Mouse (Mus musculus) MEL (cell line): ENCODE data around the gene Atf3. TPM values are rescaled to one million over a fixed set of nuclear protein-coding genes. Genes with fewer than 3 reads are reported as not detected.

ENCODE experiments used
- DNase-seq: peaks from one replicate; pipeline ENCODE4 v3.0.0; 2011; ENCODE audit warnings: low read depth, low spot score
- H3K27ac ChIP-seq: 2 replicates; pipeline ENCODE4 v1.5.1; 2012; ENCODE audit warnings: low read depth, mild to moderate bottlenecking, control low read depth, low read length, moderate library complexity; ENCODE audit not compliant: control insufficient read depth
- H3K27me3 ChIP-seq, 2 experiments: fragments of 150-350 bp in 1 of 2; sonication (generic) in 1 of 2; 2 replicates each; pipeline ENCODE4 v1.6.1; 2012; ENCODE audit warnings: low read length in 2 of 2, mild to moderate bottlenecking in 2 of 2, improper control_type of control experiment in 1 of 2, moderate library complexity in 1 of 2; ENCODE audit not compliant: insufficient read depth in 2 of 2, control insufficient read depth in 1 of 2
- H3K36me3 ChIP-seq, 2 experiments: 2 replicates each; pipeline ENCODE4 v1.6.1; 2012 to 2014; ENCODE audit warnings: low read length in 2 of 2, improper control_type of control experiment in 1 of 2, inconsistent platforms in 1 of 2, mild to moderate bottlenecking in 1 of 2; ENCODE audit not compliant: insufficient read depth in 2 of 2, control insufficient read depth in 1 of 2
- H3K4me1 ChIP-seq, 2 experiments: fragments of 150-350 bp in 1 of 2; sonication (generic) in 1 of 2; 2 replicates each; pipeline ENCODE4 v1.6.1; 2012; ENCODE audit warnings: low read length in 2 of 2, improper control_type of control experiment in 1 of 2, mild to moderate bottlenecking in 1 of 2; ENCODE audit not compliant: insufficient read depth in 2 of 2, control insufficient read depth in 1 of 2
- H3K4me3 ChIP-seq, 2 experiments: fragments of 150-350 bp in 1 of 2; sonication (generic) in 1 of 2; 2 replicates each; pipeline ENCODE4 v1.5.1; 2012; ENCODE audit warnings: low read depth in 2 of 2, low read length in 2 of 2, mild to moderate bottlenecking in 2 of 2, moderate library complexity in 2 of 2, control low read depth in 1 of 2, improper control_type of control experiment in 1 of 2; ENCODE audit not compliant: control insufficient read depth in 1 of 2, insufficient read depth in 1 of 2
- H3K79me2 ChIP-seq: 2 replicates; pipeline ENCODE4 v1.6.1; 2012; ENCODE audit warnings: mild to moderate bottlenecking, low read length, moderate library complexity; ENCODE audit not compliant: control insufficient read depth, poor library complexity, insufficient read depth
- H3K9ac ChIP-seq: 2 replicates; pipeline ENCODE4 v1.6.1; 2012; ENCODE audit warnings: low read depth, mild to moderate bottlenecking, control low read depth, low read length, moderate library complexity; ENCODE audit not compliant: control insufficient read depth, poor library complexity, severe bottlenecking
- H3K9me3 ChIP-seq: fragments of 150-350 bp; sonication (generic); replicated peaks from 2 replicates; pipeline ENCODE4 v1.6.1; 2012; ENCODE audit warnings: mild to moderate bottlenecking, low read length, improper control_type of control experiment, moderate library complexity; ENCODE audit not compliant: insufficient read depth
- BHLHE40 ChIP-seq: IDR thresholded peaks from 2 replicates; pipeline ENCODE4 v1.6.1; 2012; ENCODE audit warnings: low read depth, mild to moderate bottlenecking, inconsistent platforms, low read length, improper control_type of control experiment, borderline replicate concordance
- CHD1 ChIP-seq: IDR thresholded peaks from 2 replicates; pipeline ENCODE4 v1.6.1; 2012; ENCODE audit warnings: low read depth, mild to moderate bottlenecking, inconsistent platforms, low read length, improper control_type of control experiment
- CTCF ChIP-seq, 3 experiments: IDR thresholded peaks in 2 of 3; conservative IDR thresholded peaks in 1 of 3; 2 replicates each; pipeline ENCODE4 v1.5.1; 2011 to 2012; ENCODE audit warnings: low read length in 3 of 3, low read depth in 2 of 3, mild to moderate bottlenecking in 2 of 3, improper control_type of control experiment in 1 of 3, inconsistent platforms in 1 of 3, mixed read lengths in 1 of 3, moderate library complexity in 1 of 3; ENCODE audit not compliant: control insufficient read depth in 1 of 3, insufficient read depth in 1 of 3, poor library complexity in 1 of 3, severe bottlenecking in 1 of 3
- E2F4 ChIP-seq: IDR thresholded peaks from 2 replicates; pipeline ENCODE4 v1.6.1; 2011; ENCODE audit warnings: low read depth, low read length, improper control_type of control experiment, borderline replicate concordance
- ELF1 ChIP-seq: IDR thresholded peaks from 2 replicates; pipeline ENCODE4 v1.6.1; 2014; ENCODE audit warnings: low read depth, mild to moderate bottlenecking, inconsistent platforms, low read length, improper control_type of control experiment, moderate library complexity
- EP300 ChIP-seq, 2 experiments: IDR thresholded peaks; 2 replicates each; pipeline ENCODE4 v1.6.1; 2011; ENCODE audit warnings: improper control_type of control experiment in 2 of 2, low read length in 2 of 2, low read depth in 1 of 2, mild to moderate bottlenecking in 1 of 2
- ETS1 ChIP-seq: IDR thresholded peaks from 2 replicates; pipeline ENCODE4 v1.6.1; 2012; ENCODE audit warnings: low read depth, mild to moderate bottlenecking, inconsistent platforms, low read length, improper control_type of control experiment, moderate library complexity
- GABPA ChIP-seq: IDR thresholded peaks from 2 replicates; pipeline ENCODE4 v1.6.1; 2012; ENCODE audit warnings: low read depth, mild to moderate bottlenecking, inconsistent platforms, low read length, improper control_type of control experiment, moderate library complexity
- GATA1 ChIP-seq: IDR thresholded peaks from 2 replicates; pipeline ENCODE4 v1.6.1; 2011; ENCODE audit warnings: low read depth, low read length, improper control_type of control experiment
- HCFC1 ChIP-seq: IDR thresholded peaks from 2 replicates; pipeline ENCODE4 v1.6.1; 2012; ENCODE audit warnings: low read depth, mild to moderate bottlenecking, inconsistent platforms, low read length, improper control_type of control experiment, moderate library complexity
- JUND ChIP-seq: IDR thresholded peaks from 2 replicates; pipeline ENCODE4 v1.6.1; 2011; ENCODE audit warnings: low read depth, mild to moderate bottlenecking, improper control_type of control experiment, low read length
- KAT2A ChIP-seq: conservative IDR thresholded peaks from 2 replicates; pipeline ENCODE4 v1.6.1; 2012; ENCODE audit warnings: low read depth, low read length, improper control_type of control experiment, inconsistent platforms
- MAZ ChIP-seq: IDR thresholded peaks from 2 replicates; pipeline ENCODE4 v1.6.1; 2012; ENCODE audit warnings: low read depth, mild to moderate bottlenecking, inconsistent platforms, low read length, improper control_type of control experiment
- MYB ChIP-seq: IDR thresholded peaks from 2 replicates; pipeline ENCODE4 v1.6.1; 2011; ENCODE audit warnings: mild to moderate bottlenecking, low read depth, low read length, improper control_type of control experiment
- MYC ChIP-seq: IDR thresholded peaks from 2 replicates; pipeline ENCODE4 v1.6.1; 2011; ENCODE audit warnings: low read depth, mild to moderate bottlenecking, low read length, improper control_type of control experiment, moderate library complexity
- NELFE ChIP-seq: IDR thresholded peaks from 2 replicates; pipeline ENCODE4 v1.6.1; 2011; ENCODE audit warnings: low read depth, low read length, improper control_type of control experiment
- NRF1 ChIP-seq: IDR thresholded peaks from 2 replicates; pipeline ENCODE4 v1.6.1; 2014; ENCODE audit warnings: low read depth, mild to moderate bottlenecking, inconsistent platforms, low read length, improper control_type of control experiment, moderate library complexity; ENCODE audit not compliant: poor library complexity, insufficient read depth, severe bottlenecking
- POLR2A ChIP-seq, 2 experiments: IDR thresholded peaks; 2 replicates each; pipeline ENCODE4 v1.6.1; 2011 to 2012; ENCODE audit warnings: low read length in 2 of 2, mild to moderate bottlenecking in 2 of 2, control low read depth in 1 of 2, improper control_type of control experiment in 1 of 2, low read depth in 1 of 2, moderate library complexity in 1 of 2; ENCODE audit not compliant: control insufficient read depth in 1 of 2, insufficient read depth in 1 of 2, poor library complexity in 1 of 2
- POLR2AphosphoS2 ChIP-seq: IDR thresholded peaks from 2 replicates; pipeline ENCODE4 v1.6.1; 2011; ENCODE audit warnings: low read length, improper control_type of control experiment
- RAD21 ChIP-seq: IDR thresholded peaks from 2 replicates; pipeline ENCODE4 v1.6.1; 2011; ENCODE audit warnings: mild to moderate bottlenecking, low read depth, low read length, improper control_type of control experiment
- RCOR1 ChIP-seq: IDR thresholded peaks from 2 replicates; pipeline ENCODE4 v1.6.1; 2012; ENCODE audit warnings: low read depth, mild to moderate bottlenecking, inconsistent platforms, low read length, improper control_type of control experiment
- SMC3 ChIP-seq: IDR thresholded peaks from 2 replicates; pipeline ENCODE4 v1.6.1; 2011; ENCODE audit warnings: low read depth, low read length, improper control_type of control experiment
- TBP ChIP-seq: IDR thresholded peaks from 2 replicates; pipeline ENCODE4 v1.8.0; 2011; ENCODE audit warnings: low read depth, low read length, improper control_type of control experiment
- TCF12 ChIP-seq: IDR thresholded peaks from 2 replicates; pipeline ENCODE4 v1.6.1; 2014; ENCODE audit warnings: low read depth, mild to moderate bottlenecking, inconsistent platforms, low read length, improper control_type of control experiment, moderate library complexity
- UBTF ChIP-seq: IDR thresholded peaks from 2 replicates; pipeline ENCODE4 v1.6.1; 2012; ENCODE audit warnings: low read depth, mild to moderate bottlenecking, inconsistent platforms, low read length, improper control_type of control experiment, moderate library complexity, borderline replicate concordance; ENCODE audit not compliant: insufficient read depth
- USF1 ChIP-seq: IDR thresholded peaks from 2 replicates; pipeline ENCODE4 v1.6.1; 2014; ENCODE audit warnings: low read depth, mild to moderate bottlenecking, inconsistent platforms, low read length, improper control_type of control experiment, moderate library complexity
- USF2 ChIP-seq, 2 experiments: IDR thresholded peaks; 2 replicates each; pipeline ENCODE4 v1.6.1; 2011 to 2012; ENCODE audit warnings: improper control_type of control experiment in 2 of 2, low read length in 2 of 2, borderline replicate concordance in 1 of 2, inconsistent platforms in 1 of 2, low read depth in 1 of 2, mild to moderate bottlenecking in 1 of 2; ENCODE audit not compliant: insufficient read depth in 1 of 2
- ZC3H11A ChIP-seq: IDR thresholded peaks from 2 replicates; pipeline ENCODE4 v1.6.1; 2012; ENCODE audit warnings: low read depth, mild to moderate bottlenecking, inconsistent platforms, low read length, improper control_type of control experiment
- ZKSCAN1 ChIP-seq: IDR thresholded peaks from 2 replicates; pipeline ENCODE4 v1.6.1; 2012; ENCODE audit warnings: low read depth, mild to moderate bottlenecking, inconsistent platforms, low read length, improper control_type of control experiment, moderate library complexity
- ZMIZ1 ChIP-seq: IDR thresholded peaks from 2 replicates; pipeline ENCODE4 v1.6.1; 2012; ENCODE audit warnings: low read depth, mild to moderate bottlenecking, inconsistent platforms, low read length, improper control_type of control experiment, moderate library complexity
- polyA plus RNA-seq, 2 experiments: library from polyadenylated mRNA; stranded (reverse) in 1 of 2; unstranded in 1 of 2; fragments of >175 nt in 1 of 2; fragments of >200 nt in 1 of 2; gene quantifications; 2 replicates each; pipeline versions ENCODE4 v1.2.1 to v1.2.4; 2012; ENCODE audit warnings: low replicate concordance in 2 of 2, low read depth in 1 of 2; ENCODE audit not compliant: insufficient read length in 2 of 2, insufficient read depth in 1 of 2, missing spikeins in 1 of 2
- total RNA-seq: library from RNA; depleted of rRNA; stranded (reverse); fragments of 300-350 nt; gene quantifications from 2 replicates; pipeline ENCODE4 v1.2.3, GENCODE M21; 2012

Gene Atf3
- total and polyA plus RNA-seq, 3 experiments: 0.46 to 1.4 TPM; not detected in 1

DNA sequence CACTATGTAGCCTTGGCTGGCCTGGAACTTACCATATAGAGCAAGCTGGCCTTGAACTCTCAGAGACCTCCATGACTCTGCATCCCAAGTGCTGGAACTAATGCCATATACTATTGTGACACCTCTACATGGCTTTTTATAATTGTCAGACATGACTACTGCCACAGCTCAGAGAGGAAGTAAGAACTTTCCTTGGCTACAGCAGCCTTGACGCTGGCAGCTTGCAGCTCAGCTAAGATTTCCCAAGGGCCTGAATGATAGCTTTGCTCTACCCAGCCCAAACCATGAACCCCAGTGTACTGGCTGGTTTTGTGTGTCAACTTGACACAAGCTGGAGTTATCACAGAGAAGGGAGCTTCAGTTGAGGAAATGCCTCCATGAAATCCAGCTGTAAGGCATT, 35.8 kb upstream of the Atf3 start:
- H3K36me3 ChIP-seq: peaks cover 0 to 19% of the 10 kb centered on the region in 2 experiments; a peak in 2 of 4 replicates
- no peak for DNase-seq
- no peak overlapping the region for H3K27ac ChIP-seq
- H3K9me3 ChIP-seq: no peaks in the 10 kb centered on the region
- H3K79me2 ChIP-seq: no peaks in the 10 kb centered on the region
- H3K9ac ChIP-seq: no peak overlapping the region
- H3K4me3 ChIP-seq: no peak overlapping the region
- TF ChIP-seq ZKSCAN1: no peak
- TF ChIP-seq HCFC1: no peak
- TF ChIP-seq GABPA: no peak
- TF ChIP-seq SMC3: no peak
- TF ChIP-seq MYB: no peak
- TF ChIP-seq RCOR1: no peak
- peaks cover 2% of the 10 kb centered on the region in 2 experiments; a peak in 3 of 4 replicates for H3K27me3 ChIP-seq
- H3K4me1 ChIP-seq: peaks cover 10 to 21% of the 10 kb centered on the region in 2 experiments

DNA sequence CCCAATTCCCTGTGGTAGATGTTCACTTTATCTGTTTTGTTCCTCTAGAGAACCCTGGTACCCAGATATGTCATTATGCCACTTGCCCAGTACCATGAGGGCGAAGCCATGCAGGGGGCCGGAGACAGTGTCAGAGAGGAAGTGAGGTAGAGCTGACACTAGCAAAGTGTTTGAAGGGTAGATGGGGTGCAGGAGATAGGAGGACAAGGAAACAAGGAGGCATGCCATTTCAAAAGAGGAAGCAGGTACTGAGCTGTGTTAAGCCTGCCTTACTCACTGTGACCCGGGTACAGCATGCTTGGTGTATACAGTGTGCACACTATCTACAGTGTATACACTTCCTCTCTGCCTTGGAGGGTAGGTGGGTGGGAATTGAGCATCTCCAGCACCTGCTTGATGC, 32.1 kb upstream of the Atf3 start:
- H3K27ac ChIP-seq: peak overlapping the region; percentile 93
- peak; percentile 92 for DNase-seq
- peaks cover 17 to 27% of the 10 kb centered on the region in 2 experiments for H3K4me1 ChIP-seq
- H3K27me3 ChIP-seq: no peaks in the 10 kb centered on the region
- H3K4me3 ChIP-seq: no peak overlapping the region
- H3K79me2 ChIP-seq: no peaks in the 10 kb centered on the region
- no peaks in the 10 kb centered on the region for H3K9me3 ChIP-seq
- peaks cover 0 to 26% of the 10 kb centered on the region in 2 experiments; a peak in 2 of 4 replicates for H3K36me3 ChIP-seq
- H3K9ac ChIP-seq: peak overlapping the region; percentile 21
- TF ChIP-seq MYC: peak; percentile 95
- no peak for TF ChIP-seq NRF1
- no peak for TF ChIP-seq USF1
- TF ChIP-seq ZKSCAN1: no peak
- no peak for TF ChIP-seq POLR2AphosphoS2
- TF ChIP-seq SMC3: no peak
- TF ChIP-seq TBP: peak; percentile 65; the same call in 1 of the 2 replicates
- TF ChIP-seq RAD21: no peak
- TF ChIP-seq USF2 (IDR thresholded peaks at IDR 0.05; ENCODE audit: borderline replicate concordance in 1 of 2, insufficient read depth in 1 of 2, low read depth in 1 of 2, low read length in 2 of 2): no peak
- TF ChIP-seq UBTF: no peak
- peak; percentile 37; the same call in 1 of the 2 replicates for TF ChIP-seq BHLHE40
- no peak for TF ChIP-seq MAZ
- TF ChIP-seq MYB: no peak
- TF ChIP-seq CHD1: no peak
- peak; percentile 54; the same call in 1 of the 2 replicates for TF ChIP-seq HCFC1
- TF ChIP-seq CTCF (IDR thresholded peaks at IDR 0.05 in 2 of 3, conservative IDR thresholded peaks at IDR 0.05 in 1 of 3; ENCODE audit: control insufficient read depth in 1 of 3, insufficient read depth in 1 of 3, low read depth in 2 of 3, low read length in 3 of 3, poor library complexity in 1 of 3, severe bottlenecking in 1 of 3): no peak
- peak; percentile 66; the same call in 1 of the 2 replicates for TF ChIP-seq ELF1
- peak; percentile 82 for TF ChIP-seq GATA1
- peak; percentile 49; the same call in 1 of the 2 replicates for TF ChIP-seq TCF12
- peak in 1 of 2 experiments; percentile 56; a peak in 1 of 4 replicates for TF ChIP-seq POLR2A (IDR thresholded peaks at IDR 0.05; ENCODE audit: control insufficient read depth in 1 of 2, insufficient read depth in 1 of 2, low read depth in 1 of 2, low read length in 2 of 2, poor library complexity in 1 of 2)
- no peak for TF ChIP-seq GABPA
- no peak for TF ChIP-seq ZC3H11A
- TF ChIP-seq ETS1: peak; percentile 78
- no peak for TF ChIP-seq RCOR1
- no peak for TF ChIP-seq E2F4
- peak; percentile 67 to 76 for TF ChIP-seq EP300 (IDR thresholded peaks at IDR 0.05; ENCODE audit: low read depth in 1 of 2, low read length in 2 of 2)
- TF ChIP-seq NELFE: peak; percentile 24; the same call in 1 of the 2 replicates
- TF ChIP-seq ZMIZ1: no peak
- TF ChIP-seq JUND: no peak
- TF ChIP-seq KAT2A: no peak
